Mouse (Mus musculus) layer of hippocampus, postnatal 10 days (tissue): ENCODE measurements around the gene 1700102P08Rik. TPM values are rescaled to one million over a fixed set of nuclear protein-coding genes. Genes with fewer than 3 reads are reported as not detected.

ENCODE experiments used
- DNase-seq, 2 experiments: peaks; one replicate each; pipeline ENCODE4 v3.0.0; 2021; ENCODE audit warnings: low spot score in 2 of 2
- total RNA-seq, 2 experiments: library from RNA; stranded (reverse); gene quantifications; 2 replicates each; pipeline ENCODE4 v1.2.3; 2021

1700102P08Rik gene
- total RNA-seq, 2 experiments from 2014 or later, result 1.9 to 2.5 TPM

GRCm38 (mm10) chr9:108411381-108411942 lies 18.9 kb downstream of the 1700102P08Rik start:
- DNase-seq, result peak in 1 of 2 experiments; percentile 19

GRCm38 (mm10) chr9:108412221-108412620 lies 19.6 kb downstream of the 1700102P08Rik start:
- peak in 1 of 2 experiments; percentile 27 for DNase-seq

- no peak for DNase-seq
Observed at GRCm38 (mm10) chr9:108428384-108428783, 35.8 kb downstream of the 1700102P08Rik start, which contains the start of gene Ccdc36. TSS of gene Ccdc36 (minus strand) at chr9:108428484.

GRCm38 (mm10) chr9:108431431-108432067 lies 38.9 kb downstream of the 1700102P08Rik start:
- no peak for DNase-seq

- DNase-seq, result no peak
Observed at GRCm38 (mm10) chr9:108436182-108436581, 43.6 kb downstream of the 1700102P08Rik start, which contains the start of gene BC048562. TSS of gene BC048562 (plus strand) at chr9:108436482.

- no peak for DNase-seq
Observed at GRCm38 (mm10) chr9:108439176-108439575, 46.6 kb downstream of the 1700102P08Rik start.

- DNase-seq, result no peak
Observed at GRCm38 (mm10) chr9:108440485-108440884, 47.9 kb downstream of the 1700102P08Rik start.

- peak in 1 of 2 experiments; percentile 50 for DNase-seq
Observed at GRCm38 (mm10) chr9:108441236-108441919, 48.8 kb downstream of the 1700102P08Rik start.

GRCm38 (mm10) chr9:108445125-108445524 lies 52.5 kb downstream of the 1700102P08Rik start:
- DNase-seq, result no peak

- peak; percentile 71 to 73 for DNase-seq
Observed at GRCm38 (mm10) chr9:108449860-108450259, 57.3 kb downstream of the 1700102P08Rik start.

GRCm38 (mm10) chr9:108450292-108451169 lies 57.9 kb downstream of the 1700102P08Rik start:
- DNase-seq, result peak in 1 of 2 experiments; percentile 29

- no peak for DNase-seq
Observed at GRCm38 (mm10) chr9:108451170-108451493, 58.5 kb downstream of the 1700102P08Rik start.

- DNase-seq, result no peak
Observed at GRCm38 (mm10) chr9:108451519-108452160, 59.0 kb downstream of the 1700102P08Rik start.

- peak; percentile 94 to 96 for DNase-seq
Observed at GRCm38 (mm10) chr9:108452291-108452906, 59.8 kb downstream of the 1700102P08Rik start.

GRCm38 (mm10) chr9:108452911-108453310 lies 60.3 kb downstream of the 1700102P08Rik start:
- DNase-seq, result no peak

- DNase-seq, result no peak
Observed at GRCm38 (mm10) chr9:108453458-108453857, 60.9 kb downstream of the 1700102P08Rik start.

GRCm38 (mm10) chr9:108454429-108454828 lies 61.8 kb downstream of the 1700102P08Rik start:
- DNase-seq, result no peak

- no peak for DNase-seq
Observed at GRCm38 (mm10) chr9:108455747-108456571, 63.4 kb downstream of the 1700102P08Rik start.

- no peak for DNase-seq
Observed at GRCm38 (mm10) chr9:108456953-108457352, 64.3 kb downstream of the 1700102P08Rik start.
